Mouse (Mus musculus) layer of hippocampus, adult 2 months (tissue): ENCODE data around the gene Irgq. TPM values are rescaled to one million over a fixed set of nuclear protein-coding genes. Genes with fewer than 3 reads are reported as not detected.

Experiments
- DNase-seq, 2 experiments: peaks; one replicate each; pipeline ENCODE4 v3.0.0; 2022; ENCODE audit warnings: low spot score in 2 of 2
- H3K27ac ChIP-seq: fragments of 200-600 bp; 2 replicates; pipeline ENCODE4 v1.8.1; 2022
- H3K4me3 ChIP-seq: fragments of 200-600 bp; 2 replicates; pipeline ENCODE4 v1.8.1; 2022; ENCODE audit warnings: mild to moderate bottlenecking
- CTCF ChIP-seq: fragments of 200-600 bp; conservative IDR thresholded peaks from 2 replicates; pipeline ENCODE4 v1.8.1; 2022; ENCODE audit warnings: antibody characterized with exemption, mild to moderate bottlenecking, moderate library complexity
- total RNA-seq, 2 experiments: library from RNA; stranded (reverse); gene quantifications; 2 replicates each; pipeline ENCODE4 v1.2.3; 2021

Gene Irgq
- total RNA-seq, 2 experiments from 2014 or later: 61.9 to 63.0 TPM

DNA sequence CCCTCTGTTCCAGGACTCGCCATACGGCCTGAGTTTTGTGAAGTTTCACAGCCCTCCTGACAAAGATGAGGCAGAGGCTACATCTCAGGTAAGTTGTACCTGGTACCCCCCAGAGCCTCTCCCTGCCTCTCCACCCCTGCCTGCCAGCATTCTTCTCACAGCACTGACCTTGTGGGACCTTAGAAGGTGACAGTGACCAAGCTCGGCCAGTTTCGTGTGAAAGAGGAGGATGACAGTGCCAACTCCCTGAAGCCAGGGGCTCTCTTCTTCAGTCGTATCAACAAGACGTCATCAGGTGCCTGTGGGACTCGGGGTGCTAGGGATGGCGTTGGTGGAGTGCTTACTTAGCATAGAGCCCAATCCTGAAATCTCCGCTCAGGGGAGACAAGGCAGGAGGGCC lies 35.7 kb downstream of the Irgq start:
- no peak for TF ChIP-seq CTCF
- DNase-seq: no peak
- Histone ChIP-seq H3K4me3 (no peak overlapping the region), H3K27ac (no peak overlapping the region)

DNA sequence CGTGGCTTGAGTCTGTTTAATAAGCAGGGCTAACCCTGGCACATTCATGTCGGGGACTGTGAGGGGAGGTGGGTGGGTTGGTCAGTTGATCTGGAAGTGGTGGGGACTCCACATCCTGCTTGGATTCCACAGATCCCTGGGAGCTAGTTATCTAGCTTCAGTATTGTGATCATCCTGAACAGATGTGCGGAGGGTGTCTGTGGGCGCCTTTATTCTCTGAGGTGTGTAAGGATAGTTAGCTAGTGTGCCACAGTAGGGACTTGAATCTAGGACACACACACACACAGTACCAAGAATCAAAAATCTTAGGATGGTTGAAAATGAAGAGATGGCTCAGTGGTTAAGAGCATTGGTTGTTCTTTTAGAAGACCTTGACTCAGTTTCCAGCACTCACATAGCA lies 38.0 kb downstream of the Irgq start:
- no peak for DNase-seq
- no peak for TF ChIP-seq CTCF

DNA sequence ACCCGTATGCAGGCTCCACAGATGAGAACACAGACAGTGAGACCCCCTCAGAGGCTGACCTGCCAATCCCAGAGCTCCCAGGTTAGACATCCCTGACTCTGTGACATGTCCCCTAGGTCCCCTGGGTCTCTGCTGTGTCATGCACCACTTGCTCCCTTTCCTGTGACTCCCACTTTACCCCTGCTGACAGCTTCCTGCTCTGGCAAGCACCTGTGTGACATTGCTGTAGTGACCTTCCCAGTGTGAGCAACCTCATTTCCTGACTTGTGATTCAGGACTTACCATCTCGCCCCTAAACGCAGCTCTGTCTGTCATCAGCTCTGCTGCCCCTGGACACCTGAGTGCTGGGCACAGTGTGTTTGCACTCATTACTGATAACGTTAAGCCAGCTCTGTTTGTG lies 40.6 kb downstream of the Irgq start:
- TF ChIP-seq CTCF: no peak
- no peak overlapping the region for H3K27ac ChIP-seq
- no peak for DNase-seq
- H3K4me3 ChIP-seq: no peak overlapping the region

More for the DNA sequence above, 38.0 kb downstream of the Irgq start:
- Histone ChIP-seq H3K4me3 (no peak overlapping the region), H3K27ac (no peak overlapping the region)

DNA sequence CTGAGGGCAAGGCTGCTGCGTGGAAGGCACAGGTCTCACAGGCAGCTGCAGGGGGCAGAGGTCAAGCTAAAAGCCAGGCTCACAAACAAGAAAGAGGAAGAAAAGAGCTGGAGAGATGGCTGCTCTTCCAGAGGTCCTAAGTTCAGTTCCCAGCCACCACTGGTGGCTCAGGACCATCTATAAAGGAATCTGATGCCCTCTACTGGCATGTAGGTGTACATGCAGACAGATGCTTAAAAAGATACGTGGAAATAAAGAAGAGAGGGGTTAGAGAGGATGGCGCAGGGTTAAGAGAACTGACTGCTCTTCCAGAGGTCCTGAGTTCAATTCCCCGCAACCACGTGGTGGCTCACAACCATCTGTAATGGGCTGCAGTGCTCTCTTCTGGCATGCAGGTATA lies 42.0 kb downstream of the Irgq start:
- peak; percentile 70 for TF ChIP-seq CTCF
- Histone ChIP-seq H3K27ac (no peak overlapping the region), H3K4me3 (no peak overlapping the region)
- DNase-seq: no peak

DNA sequence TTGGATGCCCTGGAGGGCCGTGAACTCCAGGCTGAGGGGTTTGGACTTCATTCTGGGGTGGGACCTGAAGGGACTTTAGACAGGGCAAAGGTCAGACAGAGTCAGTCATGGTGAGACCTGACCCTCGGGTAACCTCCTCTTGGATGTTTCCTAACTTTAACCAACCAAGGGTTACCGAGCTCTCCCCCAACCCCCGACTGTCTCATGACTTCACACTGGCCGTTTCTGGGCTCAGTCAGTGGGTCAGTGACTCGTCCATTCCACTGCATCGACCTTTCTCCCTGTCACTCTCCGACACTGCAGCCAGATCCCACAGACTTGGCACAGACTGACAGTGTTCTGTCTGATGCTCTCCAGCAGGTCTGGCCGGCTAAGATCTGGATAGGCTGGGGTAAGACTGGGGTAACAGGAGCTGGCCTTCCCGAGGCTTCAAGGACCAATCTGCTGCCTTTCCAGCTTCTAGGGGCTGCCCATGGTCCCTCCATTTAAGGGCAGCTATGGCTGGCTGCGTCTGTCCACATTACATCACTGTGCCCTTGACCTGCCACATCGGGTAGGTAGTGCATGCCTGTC lies 43.8 kb downstream of the Irgq start:
- no peak overlapping the region for H3K27ac ChIP-seq

DNA sequence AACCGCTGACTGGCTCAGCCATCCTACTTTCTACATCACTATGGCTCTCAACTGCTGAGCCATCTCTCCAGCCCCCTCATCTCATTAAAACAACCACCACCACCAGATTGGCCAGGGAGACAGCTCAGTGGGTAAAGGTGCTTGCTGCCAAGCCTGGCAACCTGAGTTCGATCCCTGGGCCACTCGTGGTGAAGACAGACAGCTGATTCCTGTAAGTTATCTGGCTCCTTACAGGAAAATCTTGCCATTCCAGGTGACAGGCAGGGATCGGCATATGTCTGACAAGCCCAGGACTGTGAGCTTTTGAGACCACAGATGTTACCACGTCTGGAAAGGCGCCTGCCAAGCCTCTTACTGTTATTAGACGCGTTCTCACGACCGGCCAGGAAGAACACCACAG lies 47.3 kb downstream of the Irgq start:
- no peak for DNase-seq
- Histone ChIP-seq H3K4me3 (no peak overlapping the region), H3K27ac (no peak overlapping the region)
- TF ChIP-seq CTCF: no peak

More for the DNA sequence above, 43.8 kb downstream of the Irgq start:
- DNase-seq: no peak
- TF ChIP-seq CTCF: no peak
- H3K4me3 ChIP-seq: no peak overlapping the region

DNA sequence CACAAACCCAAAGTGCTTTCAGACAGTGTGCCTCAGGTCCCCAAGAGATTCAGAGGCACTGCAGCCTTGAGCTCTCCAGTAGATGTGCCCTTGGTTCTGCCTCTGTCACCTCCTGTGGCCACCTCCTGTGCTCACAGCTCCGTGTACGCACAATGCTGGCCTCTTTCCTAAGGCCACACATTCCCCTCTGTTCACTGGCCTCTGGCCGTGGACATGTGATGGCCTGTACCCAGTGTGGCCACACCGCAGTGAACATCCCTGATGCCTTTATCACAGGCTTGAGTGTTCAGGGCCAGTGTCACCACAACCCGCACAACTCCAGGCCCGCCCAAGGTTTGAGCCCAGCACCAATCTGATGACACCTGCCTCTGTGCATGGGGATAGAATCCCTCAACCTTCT lies 54.4 kb downstream of the Irgq start:
- Histone ChIP-seq H3K27ac (no peak overlapping the region), H3K4me3 (no peak overlapping the region)
- no peak for DNase-seq
- TF ChIP-seq CTCF: no peak

DNA sequence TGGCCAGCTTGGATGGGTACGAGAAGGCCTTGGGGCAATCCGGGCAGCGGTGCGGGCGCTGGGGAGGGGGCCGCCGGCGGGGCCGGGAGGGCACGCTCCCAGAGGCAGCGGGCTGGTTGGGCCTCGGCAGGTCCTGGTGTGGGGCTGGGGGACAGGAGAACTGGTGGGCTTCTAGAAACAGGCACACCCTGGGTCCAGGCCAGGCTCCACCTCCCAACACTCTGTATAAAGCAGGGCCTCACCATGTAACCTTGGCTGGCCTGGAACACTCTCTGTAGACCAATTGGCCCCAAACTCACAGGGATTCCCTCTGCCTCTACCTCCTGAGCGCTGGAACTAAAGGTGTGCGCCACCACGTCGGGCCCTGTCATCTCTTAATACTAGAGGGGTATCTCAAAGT lies 55.5 kb downstream of the Irgq start:
- H3K4me3 ChIP-seq: no peak overlapping the region
- no peak for TF ChIP-seq CTCF
- H3K27ac ChIP-seq: no peak overlapping the region
- no peak for DNase-seq

DNA sequence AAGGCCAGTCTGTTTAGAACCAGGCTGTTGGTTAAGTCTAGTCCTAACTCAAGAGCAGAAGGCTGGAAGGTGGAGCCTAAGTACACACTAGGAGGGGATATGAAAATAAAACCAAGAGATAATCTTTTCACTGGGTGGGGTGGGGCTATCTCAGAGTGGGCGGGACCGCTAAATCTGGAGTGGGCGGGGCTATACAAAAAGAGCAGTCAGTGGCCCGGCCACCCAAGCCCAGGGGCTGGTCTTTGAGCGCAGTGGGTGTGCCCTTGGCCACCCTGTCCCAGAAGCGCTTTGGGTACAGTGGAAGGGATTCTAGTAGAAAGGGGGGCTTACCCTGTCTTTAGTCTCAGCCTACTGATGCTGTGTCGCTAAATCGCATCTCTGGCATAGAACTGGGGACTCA lies 56.3 kb downstream of the Irgq start:
- DNase-seq: no peak
- Histone ChIP-seq H3K4me3 (peak overlapping the region; percentile 73), H3K27ac (peak overlapping the region; percentile 91; the same call in 1 of the 2 replicates)
- no peak for TF ChIP-seq CTCF

DNA sequence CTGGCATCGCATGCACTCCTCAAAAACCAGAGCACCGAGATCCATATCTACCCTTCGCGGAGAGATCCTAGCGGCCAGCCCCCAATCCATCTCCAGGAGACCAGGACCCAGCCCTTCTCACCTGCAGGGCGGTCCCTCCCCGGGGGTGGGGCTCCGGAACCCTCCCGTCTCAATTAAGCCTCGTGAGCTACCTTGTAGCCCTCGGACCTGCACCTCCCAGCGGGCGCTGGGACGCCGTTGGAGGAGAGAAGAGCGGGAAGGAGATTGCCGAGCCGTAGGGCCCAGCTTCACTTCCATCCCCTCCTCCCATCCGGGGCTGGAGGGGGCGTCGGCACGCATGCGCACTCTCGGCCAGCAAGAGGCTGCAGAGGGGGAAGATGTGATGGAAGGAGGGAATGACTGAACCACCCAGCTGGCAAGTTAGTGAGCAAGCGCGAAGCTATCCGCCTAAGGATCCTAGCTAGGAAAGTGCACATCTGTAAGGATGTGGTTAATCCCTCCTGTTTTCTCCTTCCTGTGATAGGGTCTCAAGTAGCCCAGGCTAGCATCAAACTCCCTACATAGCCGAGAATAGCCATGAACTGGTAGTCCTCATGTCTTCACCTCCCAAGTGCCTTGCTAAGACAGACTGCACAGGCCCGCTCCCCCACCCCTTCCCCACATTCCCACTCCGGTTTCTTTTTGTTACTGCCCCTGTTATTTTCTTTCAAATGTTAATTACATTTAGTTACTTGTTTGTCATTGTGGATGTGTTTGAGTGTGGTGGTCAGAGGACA lies 57.0 kb downstream of the Irgq start, which contains the start of the genes Ethe1 and Zfp575:
Gene Ethe1, plus strand, starts transcription at position 214 of the 776 bp plus-strand sequence.
Gene Zfp575, minus strand, starts transcription at position 312 of the 776 bp plus-strand sequence.
- Histone ChIP-seq H3K4me3 (peak within 1 kb of the TSS; percentile 73), H3K27ac (peak within 1 kb of the TSS; percentile 91)
- no peak for TF ChIP-seq CTCF
- peak; percentile 87 for DNase-seq

Other genes starting within 250 kb of the Irgq start
- 10 to 100 TPM; 21.6 to 24.2 TPM for gene Zfp61, start 229.5 kb upstream of the Irgq start, total RNA-seq
- 10 to 100 TPM; 16.6 to 17.5 TPM for gene Zfp94, start 214.0 kb upstream of the Irgq start, total RNA-seq
- not detected for gene Tescl, start 196.8 kb upstream of the Irgq start, total RNA-seq
- not detected for gene Lypd5, start 181.5 kb upstream of the Irgq start, total RNA-seq
- under 1 TPM; 0.64 to 0.67 TPM for gene Kcnn4, start 160.4 kb upstream of the Irgq start, total RNA-seq
- gene Smg9, start 131.1 kb upstream of the Irgq start, total RNA-seq: 10 to 100 TPM; 34.6 to 43.6 TPM
- not detected for gene Irgc1, start 78.4 kb upstream of the Irgq start, total RNA-seq
- under 1 TPM; 0.23 to 0.32 TPM for gene Plaur, start 68.2 kb upstream of the Irgq start, total RNA-seq
- gene Cadm4, start 48.7 kb upstream of the Irgq start, total RNA-seq: 100 to 1,000 TPM; 128 to 132 TPM
- 10 to 100 TPM; 32.6 to 41.6 TPM for gene Zfp428, start 23.7 kb upstream of the Irgq start, total RNA-seq
- gene AC161166.1, start 18.2 kb upstream of the Irgq start, total RNA-seq: not detected
- not detected for gene Pinlyp, start 15.4 kb downstream of the Irgq start, total RNA-seq
- gene Xrcc1, start 15.6 kb downstream of the Irgq start, total RNA-seq: 10 to 100 TPM; 38.9 to 40.9 TPM
- gene Ethe1, start 56.9 kb downstream of the Irgq start, total RNA-seq: 10 to 100 TPM; 10.1 to 11.0 TPM
- gene Zfp575, start 57.0 kb downstream of the Irgq start, total RNA-seq: 1 to 10 TPM; 5.2 to 6.7 TPM
- under 1 TPM in 1 of 2 experiments, not detected in 1; 0.22 TPM for gene Phldb3, start 80.1 kb downstream of the Irgq start, total RNA-seq
- under 1 TPM; 0.51 to 0.56 TPM for gene Lypd3, start 105.9 kb downstream of the Irgq start, total RNA-seq
- not detected for gene Tex101, start 146.0 kb downstream of the Irgq start, total RNA-seq
- gene BC049730, start 178.6 kb downstream of the Irgq start, total RNA-seq: not detected
- not detected for gene Gm4763, start 196.2 kb downstream of the Irgq start, total RNA-seq
- gene Cd177, start 229.6 kb downstream of the Irgq start, total RNA-seq: under 1 TPM in 1 of 2 experiments, not detected in 1; 0.41 TPM
- gene Ceacam10, start 246.5 kb downstream of the Irgq start, total RNA-seq: not detected